Mouse (Mus musculus) bone marrow macrophage, adult 2 months (primary cell): ENCODE measurements around the gene Dnaaf3.

Experiments
- CTCF ChIP-seq: IDR thresholded peaks from 2 replicates; pipeline ENCODE4 v1.5.1; 2012; ENCODE audit warnings: low read depth, mild to moderate bottlenecking, low read length, moderate library complexity
- POLR2A ChIP-seq: IDR thresholded peaks from 2 replicates; pipeline ENCODE4 v1.6.1; 2012; ENCODE audit warnings: mild to moderate bottlenecking, low read depth, low read length, borderline replicate concordance

GRCm38 (mm10) chr7:4521231-4522003 lies 10.8 kb downstream of the Dnaaf3 start:
- TF ChIP-seq POLR2A = no peak
- TF ChIP-seq CTCF = no peak
